Mouse (Mus musculus) liver, adult 2 months (tissue): ENCODE measurements around the gene Olfr111. TPM values are rescaled to one million over a fixed set of nuclear protein-coding genes. Genes with fewer than 3 reads are reported as not detected.
"Not testable (repeated sequence)": the region's sequence is repeated elsewhere in the genome, so short reads cannot be mapped to it uniquely, and the experiment has no call there.

ENCODE experiments used
- DNase-seq: peaks from one replicate; pipeline ENCODE4 v3.0.0-alpha.2; 2011; ENCODE audit warnings: low read depth, low spot score; ENCODE audit errors: extremely low read depth
- H3K27ac ChIP-seq: fragments of 200-500 bp; replicated peaks from 2 replicates; pipeline ENCODE4 v1.5.1; 2012; ENCODE audit warnings: low read depth, mild to moderate bottlenecking, control low read depth, inconsistent platforms, low read length; ENCODE audit not compliant: insufficient read depth
- H3K27me3 ChIP-seq: fragments of 200-500 bp; 2 replicates; pipeline ENCODE4 v1.6.1; 2012; ENCODE audit warnings: mild to moderate bottlenecking, moderate library complexity, low read length, inconsistent platforms; ENCODE audit not compliant: control insufficient read depth, insufficient read depth
- H3K36me3 ChIP-seq: fragments of 200-500 bp; 2 replicates; pipeline ENCODE4 v1.6.1; 2012; ENCODE audit warnings: low read length, inconsistent platforms; ENCODE audit not compliant: control insufficient read depth, insufficient read depth
- H3K4me1 ChIP-seq: fragments of 200-500 bp; 2 replicates; pipeline ENCODE4 v1.6.1; 2011; ENCODE audit warnings: low read length; ENCODE audit not compliant: control insufficient read depth, insufficient read depth
- H3K4me3 ChIP-seq: fragments of 200-500 bp; 2 replicates; pipeline ENCODE4 v1.5.1; 2011; ENCODE audit warnings: low read depth, mild to moderate bottlenecking, control low read depth, low read length, moderate library complexity; ENCODE audit not compliant: insufficient read depth
- H3K79me2 ChIP-seq: fragments of 200-500 bp; 2 replicates; pipeline ENCODE4 v1.6.1; 2012; ENCODE audit warnings: inconsistent platforms, mild to moderate bottlenecking, low read length, moderate library complexity; ENCODE audit not compliant: control insufficient read depth, insufficient read depth
- H3K9ac ChIP-seq: fragments of 200-500 bp; 2 replicates; pipeline ENCODE4 v1.6.1; 2012; ENCODE audit warnings: low read depth, mild to moderate bottlenecking, control low read depth, inconsistent platforms, low read length
- CTCF ChIP-seq: fragments of 200-500 bp; IDR thresholded peaks from 2 replicates; pipeline ENCODE4 v1.5.1; 2011; ENCODE audit warnings: low read depth, low read length, control low read depth
- POLR2A ChIP-seq: fragments of 200-500 bp; IDR thresholded peaks from 2 replicates; pipeline ENCODE4 v1.6.1; 2011; ENCODE audit warnings: low read length, control low read depth; ENCODE audit not compliant: insufficient read depth; ENCODE audit errors: extremely low read depth
- WGBS: fragments of 180-500 bp; shearing (Covaris S2); methylation state at CpG from one replicate; pipeline ENCODE4 v1.1.7; 2018; 5-methylcytosine and 5-hydroxymethylcytosine counted together
- polyA plus RNA-seq: library from polyadenylated mRNA; depleted of rRNA; stranded (reverse); fragments of >200 nt; gene quantifications from 2 replicates; pipeline ENCODE4 v1.2.3, GENCODE M21; 2012; rRNA removed
- total RNA-seq: library from RNA; depleted of rRNA; stranded (reverse); fragments of >200 nt; gene quantifications from 2 replicates; pipeline ENCODE4 v1.2.3, GENCODE M21; 2014; rRNA removed

Olfr111 gene
- total RNA-seq: not detected in 2 replicates
- not detected in 2 replicates for polyA plus RNA-seq

GRCm38 (mm10) chr17:37507730-37508129 lies at the start of gene Olfr111:
Gene Olfr111, plus strand, starts transcription at chr17:37508030.
- Histone ChIP-seq H3K36me3 (no peaks in the 10 kb centered on the region), H3K4me1 (no peaks in the 10 kb centered on the region), H3K27ac (no peak within 1 kb of the TSS), H3K9ac (no peak within 1 kb of the TSS), H3K27me3 (no peaks in the 10 kb centered on the region), H3K4me3 (no peak within 1 kb of the TSS), H3K79me2 (no peaks in the 10 kb centered on the region)
- DNase-seq: no peak
- 90% methylated on average over 4 of the region's 4 CpGs for WGBS
- TF ChIP-seq CTCF: no peak
- no peak for TF ChIP-seq POLR2A

DNA sequence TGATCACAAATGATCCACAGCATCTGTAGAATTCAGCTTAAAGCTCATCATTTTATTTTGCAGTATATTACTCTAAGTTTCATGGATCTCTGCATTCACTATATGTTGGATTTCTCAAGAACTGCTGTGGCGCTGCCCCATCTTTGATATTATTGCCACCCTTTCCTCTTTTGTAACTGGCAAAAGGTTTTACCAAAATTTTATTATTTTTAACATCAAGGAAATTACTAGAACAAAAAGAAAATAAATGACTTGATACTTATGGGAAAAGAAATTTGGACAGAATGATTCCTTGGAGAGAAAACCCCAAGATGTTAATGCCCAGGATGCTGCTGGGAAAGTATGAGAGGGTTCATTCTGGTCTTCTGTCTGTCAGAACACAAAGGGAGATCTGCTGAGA lies 49.2 kb upstream of the Olfr111 start, which contains the start of gene Olfr109:
Olfr109 (plus strand) TSS at position 301 of the 400 bp plus-strand sequence.
- WGBS: 90% methylated on average over 1 of the region's 1 CpGs
- Histone ChIP-seq H3K9ac (no peak within 1 kb of the TSS), H3K36me3 (no peaks in the 10 kb centered on the region), H3K4me3 (no peak within 1 kb of the TSS), H3K79me2 (no peaks in the 10 kb centered on the region), H3K4me1 (no peaks in the 10 kb centered on the region), H3K27ac (no peak within 1 kb of the TSS), H3K27me3 (no peaks in the 10 kb centered on the region)
- DNase-seq: no peak
- TF ChIP-seq POLR2A (no peak), CTCF (no peak)

DNA sequence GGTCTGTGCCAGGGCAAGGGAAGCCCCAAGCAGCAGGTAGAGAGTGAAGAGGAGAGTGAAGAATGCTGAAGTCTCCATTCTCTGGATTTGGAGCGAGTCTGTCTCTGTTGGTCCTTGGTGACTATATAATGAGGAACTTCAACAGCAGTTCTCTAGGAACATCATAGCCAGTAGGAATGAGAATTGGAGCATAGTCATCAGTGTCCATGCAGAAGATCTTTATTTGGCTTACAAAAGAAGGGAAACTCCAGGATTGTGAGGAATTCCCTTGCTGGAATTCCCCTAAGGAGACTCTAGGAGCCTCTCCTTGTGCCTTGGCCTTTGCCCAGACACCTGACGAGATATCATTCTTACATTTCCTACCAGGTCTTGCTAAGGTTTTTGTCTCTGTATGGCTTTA lies 24.4 kb upstream of the Olfr111 start, which contains the start of gene H2-M2:
H2-M2 (minus strand) TSS at position 101 of the 400 bp plus-strand sequence.
- H3K79me2 ChIP-seq: no peaks in the 10 kb centered on the region
- H3K9ac ChIP-seq: no peak within 1 kb of the TSS
- no peaks in the 10 kb centered on the region for H3K36me3 ChIP-seq
- 65% methylated on average over 2 of the region's 2 CpGs for WGBS
- no peak within 1 kb of the TSS for H3K27ac ChIP-seq
- H3K4me1 ChIP-seq: no peaks in the 10 kb centered on the region
- no peak for TF ChIP-seq POLR2A
- TF ChIP-seq CTCF: no peak
- no peak for DNase-seq
- no peak within 1 kb of the TSS for H3K4me3 ChIP-seq
- H3K27me3 ChIP-seq: no peaks in the 10 kb centered on the region

- H3K79me2 ChIP-seq: no peaks in the 10 kb centered on the region
- no peaks in the 10 kb centered on the region for H3K36me3 ChIP-seq
- H3K4me1 ChIP-seq: no peaks in the 10 kb centered on the region
- H3K27ac ChIP-seq: no peak within 1 kb of the TSS
- no peak within 1 kb of the TSS for H3K4me3 ChIP-seq
- no peak within 1 kb of the TSS for H3K9ac ChIP-seq
- peak; percentile 10 for DNase-seq
- 38% methylated on average over 1 of the region's 1 CpGs for WGBS
- no peaks in the 10 kb centered on the region for H3K27me3 ChIP-seq
- no peak for TF ChIP-seq CTCF
These were observed 15.8 kb upstream of the Olfr111 start, which contains the start of gene Olfr110 for GRCm38 (mm10) chr17:37491930-37492518. Gene Olfr110, plus strand, starts transcription at chr17:37492468.

GRCm38 (mm10) chr17:37524612-37525011 lies 16.8 kb downstream of the Olfr111 start:
- peak; percentile 4 for DNase-seq
- not testable (repeated sequence) for H3K4me1 ChIP-seq

DNA sequence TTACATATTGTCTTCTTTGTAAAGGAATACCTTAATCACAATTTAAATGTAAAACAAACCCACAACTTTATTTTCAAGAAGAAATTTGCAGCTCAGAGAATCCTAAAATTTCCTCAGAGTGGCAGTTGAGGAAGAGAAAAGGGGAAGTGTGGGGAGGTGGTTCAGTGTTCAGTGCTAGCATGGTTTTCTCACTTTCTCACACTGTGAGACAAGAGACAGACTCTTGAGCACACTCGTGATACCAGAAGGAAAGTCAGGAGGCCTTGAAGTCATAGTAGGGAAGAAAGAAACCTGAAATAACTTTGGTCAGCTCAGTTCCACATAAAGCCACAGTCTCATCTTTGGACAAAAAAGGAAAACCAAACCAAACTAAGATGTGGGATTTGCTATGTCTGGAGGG lies 17.6 kb downstream of the Olfr111 start:
- not testable (repeated sequence) for H3K36me3 ChIP-seq, H3K27me3 ChIP-seq, H3K4me3 ChIP-seq, H3K27ac ChIP-seq, H3K79me2 ChIP-seq, H3K4me1 ChIP-seq, H3K9ac ChIP-seq
- DNase-seq: peak; percentile 19
- WGBS: 65% methylated on average over 1 of the region's 1 CpGs

More at GRCm38 (mm10) chr17:37524612-37525011, 16.8 kb downstream of the Olfr111 start:
- H3K27me3 ChIP-seq, H3K9ac ChIP-seq, H3K4me3 ChIP-seq, H3K79me2 ChIP-seq, H3K27ac ChIP-seq, H3K36me3 ChIP-seq: not testable (repeated sequence)
